Mouse (Mus musculus) lung, postnatal 10 days (tissue): ENCODE measurements around the gene Zdhhc23.
A peak's percentile ranks its signal among the peaks of the same experiment; 100 is the strongest.

ENCODE experiments used
- DNase-seq: peaks from one replicate; pipeline ENCODE4 v3.0.0; 2021

Gene Zdhhc23

DNA sequence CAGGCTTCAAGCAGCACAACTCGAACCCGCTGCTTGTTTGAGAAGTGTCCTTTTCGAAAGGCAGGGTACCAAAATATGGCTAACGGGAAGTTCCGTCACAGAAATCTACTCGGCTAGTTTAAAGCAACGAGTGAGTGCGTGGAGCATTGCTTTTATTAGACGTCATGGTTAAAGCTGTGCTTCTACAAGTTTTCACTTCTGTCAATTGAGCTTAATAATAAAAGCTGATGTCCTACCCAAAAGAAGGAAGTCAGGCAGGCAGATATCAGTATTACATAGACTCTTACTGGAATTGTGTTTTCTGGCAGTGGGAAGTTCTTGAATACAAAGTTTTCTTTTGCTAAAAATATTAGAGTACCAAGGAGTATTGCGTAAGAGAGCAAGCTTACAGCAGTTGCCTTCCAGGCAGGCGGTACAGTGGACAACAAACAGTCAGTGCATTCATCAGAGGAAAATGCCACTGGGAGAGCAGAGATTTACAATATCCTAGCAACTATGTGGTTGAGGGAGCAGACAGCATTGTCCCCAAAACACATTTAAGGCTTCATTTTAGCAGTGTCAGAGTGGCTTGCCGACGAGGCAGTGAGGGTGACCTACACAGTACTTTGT, 13.7 kb downstream of the Zdhhc23 start:
- no peak for DNase-seq

DNA sequence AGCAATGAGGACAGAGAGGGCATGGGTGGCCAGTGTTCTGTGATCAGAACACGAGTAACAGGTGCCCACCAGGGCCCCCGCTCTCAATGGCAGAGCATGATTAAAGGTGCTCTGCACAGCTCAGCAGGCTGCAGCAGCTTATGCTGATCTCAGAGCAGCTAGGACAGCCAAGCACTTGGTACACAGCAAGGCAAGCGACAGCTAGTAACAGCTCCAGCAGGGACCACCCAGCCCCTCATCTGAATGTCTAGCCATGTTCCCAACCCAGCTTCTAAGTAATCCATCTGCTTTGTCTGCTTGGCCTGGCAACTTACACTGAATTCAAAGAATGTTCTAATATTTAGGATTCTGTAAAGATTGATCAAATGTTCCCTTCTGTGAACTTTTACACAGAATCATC, 15.8 kb downstream of the Zdhhc23 start:
- no peak for DNase-seq

DNA sequence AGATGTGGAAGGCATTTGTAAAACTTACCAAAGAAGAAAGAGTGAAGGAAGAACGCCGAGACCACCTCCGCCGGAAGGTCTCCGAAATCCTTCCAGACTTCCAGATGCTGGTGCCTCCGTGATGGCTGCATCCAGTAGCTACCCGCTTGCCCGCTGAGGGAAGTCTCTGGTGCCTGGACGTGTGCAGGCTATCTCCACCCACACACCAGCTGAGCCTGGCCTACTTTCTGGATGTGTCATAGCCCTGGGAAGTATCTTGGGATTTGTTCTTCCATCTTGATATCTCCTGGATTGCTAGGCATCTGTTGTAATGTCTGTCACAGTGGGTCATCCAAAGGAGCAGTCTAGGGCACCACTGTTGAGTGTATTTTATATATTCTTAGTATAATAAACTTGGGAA, 16.3 kb downstream of the Zdhhc23 start:
- DNase-seq = no peak

DNA sequence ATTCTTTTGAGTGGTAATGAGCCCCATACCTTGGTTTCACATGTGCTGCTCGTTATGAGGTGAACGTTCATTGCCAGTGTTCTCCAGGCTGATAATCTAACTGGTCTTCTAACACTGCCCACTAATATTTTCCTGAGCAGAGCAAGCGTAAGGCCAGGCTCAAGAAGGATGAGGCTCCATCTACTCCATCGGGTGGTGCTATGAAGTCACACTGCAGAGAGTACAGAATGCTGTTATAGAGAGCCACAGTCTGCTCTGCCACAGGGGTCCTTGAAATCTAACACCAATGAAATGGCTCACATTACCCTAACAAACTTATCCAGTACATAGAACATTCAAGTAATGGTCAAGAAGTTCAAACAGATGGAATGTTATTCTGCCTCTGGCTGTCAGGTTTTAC, 21.6 kb downstream of the Zdhhc23 start:
- no peak for DNase-seq

DNA sequence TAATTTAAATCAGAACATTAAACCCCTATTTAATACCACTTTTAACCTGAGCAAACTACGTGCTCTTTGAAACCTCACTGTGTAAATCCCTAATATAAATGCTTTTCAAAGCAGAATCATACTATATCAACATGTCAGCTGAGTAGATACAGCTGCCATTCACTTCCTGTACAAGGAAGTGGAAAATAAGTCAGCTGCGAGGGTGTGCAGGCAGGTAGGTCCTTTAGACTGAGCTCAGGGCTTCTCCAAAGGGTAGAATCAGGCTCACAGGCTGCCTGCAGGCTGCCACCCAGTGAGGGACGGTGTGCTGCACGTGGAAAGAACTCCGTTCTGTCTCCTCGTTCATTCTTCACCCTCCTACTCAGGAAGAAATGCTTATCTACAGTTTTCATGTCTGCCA, 24.7 kb downstream of the Zdhhc23 start:
- DNase-seq = no peak

DNA sequence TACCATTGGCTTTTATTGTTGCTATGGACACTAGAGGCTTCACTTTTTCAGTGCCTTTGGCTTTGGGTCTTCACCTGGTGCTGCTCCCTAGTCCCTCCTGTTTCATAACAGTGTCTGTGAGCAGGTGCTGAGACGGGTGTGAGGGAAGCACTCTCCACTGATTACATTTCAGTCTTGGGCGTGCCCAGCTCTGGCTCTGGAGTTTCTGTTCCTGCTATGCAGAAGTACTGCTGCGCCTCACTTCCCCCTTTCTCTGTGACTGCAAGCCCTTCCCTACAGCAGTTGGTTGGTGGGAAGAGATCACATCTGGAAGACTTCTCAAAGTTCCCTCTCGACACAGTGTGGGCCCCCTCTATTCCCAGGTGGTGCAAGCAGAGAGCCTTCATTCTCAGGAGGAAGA, 28.0 kb downstream of the Zdhhc23 start:
- DNase-seq = peak; percentile 29

DNA sequence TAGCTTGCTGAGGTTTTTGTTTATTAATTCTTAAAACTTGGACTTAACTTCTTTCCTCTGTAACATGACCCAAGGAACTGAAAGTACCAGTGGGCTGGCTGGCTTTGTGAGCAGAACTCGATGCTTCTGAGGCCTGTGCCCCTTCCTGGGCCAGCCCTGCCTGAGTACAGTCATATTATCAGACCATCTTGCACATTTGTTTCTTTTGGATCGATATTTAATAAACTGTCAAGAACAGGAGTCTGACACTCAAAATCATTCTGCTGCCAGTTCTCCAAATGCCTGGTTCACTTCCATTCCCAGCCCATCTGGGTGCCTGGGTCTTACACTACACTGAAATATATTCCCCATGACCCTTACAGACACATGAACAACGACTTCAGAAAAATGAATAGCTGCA, 33.7 kb downstream of the Zdhhc23 start:
- DNase-seq = peak; percentile 19

DNA sequence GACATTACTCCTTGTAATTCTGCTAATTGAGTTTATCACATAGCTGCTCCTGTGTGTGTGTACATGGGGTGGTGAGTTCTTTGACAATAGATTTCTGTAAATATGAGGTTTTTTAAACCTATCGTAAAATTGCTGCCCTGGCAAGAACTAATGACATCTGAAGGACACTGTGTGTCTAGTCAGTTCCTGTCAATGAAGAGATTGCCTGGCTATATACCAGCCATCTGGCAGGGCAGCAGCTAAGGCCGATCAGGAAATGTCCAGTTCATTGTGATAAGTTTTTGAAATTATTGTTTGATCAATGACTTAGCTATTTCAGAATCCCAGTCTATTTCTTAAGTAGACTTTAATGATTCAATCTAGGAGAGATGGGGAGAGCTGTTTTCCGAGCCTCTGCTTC, 34.2 kb downstream of the Zdhhc23 start:
- no peak for DNase-seq

DNA sequence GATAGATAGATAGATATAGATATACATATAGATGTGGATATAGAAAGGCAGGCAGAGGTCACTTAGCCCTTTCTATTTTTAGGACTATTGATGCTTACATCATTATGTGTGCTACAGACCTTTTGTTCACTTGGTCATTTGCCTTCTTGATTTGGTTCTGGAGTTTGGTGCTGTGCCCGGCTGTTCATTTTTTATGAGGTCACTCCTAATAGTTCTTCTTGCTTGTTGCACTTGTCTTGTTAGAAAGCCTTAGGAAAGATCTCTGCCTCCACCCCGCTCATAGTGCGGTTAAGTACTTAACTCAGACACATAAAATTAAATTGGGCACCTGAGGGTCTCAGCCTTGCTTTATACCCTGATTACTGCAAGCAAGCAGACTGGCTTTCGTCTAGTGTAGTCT, 38.7 kb downstream of the Zdhhc23 start:
- no peak for DNase-seq

DNA sequence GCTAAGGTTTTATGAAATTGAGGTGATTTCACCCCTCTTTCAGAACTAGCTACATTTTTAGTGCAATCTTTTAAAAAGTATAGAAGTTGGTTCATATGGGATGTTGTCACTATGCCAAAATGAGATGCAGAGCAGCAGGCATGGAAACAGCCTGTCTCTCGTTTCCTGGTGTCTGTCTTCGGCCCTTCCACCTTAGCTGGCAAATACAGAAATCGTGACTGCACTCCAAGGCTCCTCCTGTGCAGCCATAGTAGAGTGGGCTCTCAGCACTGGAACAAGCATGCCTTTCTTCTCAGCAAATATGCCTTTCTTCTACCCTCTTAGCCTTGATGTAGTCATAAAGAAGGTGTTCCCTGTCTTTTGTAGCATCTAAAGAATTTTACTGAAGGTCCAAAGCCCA, 43.7 kb downstream of the Zdhhc23 start:
- no peak for DNase-seq

DNA sequence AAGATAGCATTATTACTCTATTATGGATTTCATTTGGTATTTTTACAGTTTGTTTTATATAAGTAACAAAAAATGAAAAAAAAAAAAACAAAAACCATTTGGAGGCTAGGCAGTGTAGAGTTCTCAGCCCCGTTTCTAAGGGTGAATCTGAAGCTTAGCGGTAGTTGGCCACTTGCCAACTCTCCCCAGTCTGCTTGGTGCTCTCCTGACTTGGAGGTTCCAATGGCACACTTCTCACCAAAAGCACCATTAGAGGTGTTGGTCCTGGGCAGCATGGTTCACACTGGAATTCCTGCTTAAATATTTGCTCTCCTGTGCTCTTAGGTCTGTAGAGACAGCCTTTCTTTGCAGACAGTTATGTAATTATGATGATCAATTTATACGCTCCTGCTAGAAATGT, 44.2 kb downstream of the Zdhhc23 start:
- no peak for DNase-seq

DNA sequence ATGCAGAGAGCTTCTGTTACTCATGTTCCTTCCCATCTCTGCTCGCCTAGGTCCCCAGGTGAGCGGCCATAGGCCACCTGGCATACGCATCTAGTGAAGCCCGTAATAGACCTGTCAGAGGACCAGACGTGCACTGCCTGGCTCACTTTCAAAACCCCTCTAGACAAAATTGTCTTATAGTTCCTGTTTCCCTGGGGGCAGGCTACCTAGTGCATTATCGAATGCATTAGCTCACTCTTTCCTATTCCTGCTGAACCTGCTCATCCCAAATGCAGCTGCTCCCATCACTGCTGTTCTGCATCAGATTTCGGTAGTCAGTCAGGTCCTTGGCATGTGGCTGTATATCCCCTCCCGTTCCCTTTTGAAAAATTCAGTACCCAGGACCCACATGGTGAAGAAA, 44.7 kb downstream of the Zdhhc23 start:
- no peak for DNase-seq

DNA sequence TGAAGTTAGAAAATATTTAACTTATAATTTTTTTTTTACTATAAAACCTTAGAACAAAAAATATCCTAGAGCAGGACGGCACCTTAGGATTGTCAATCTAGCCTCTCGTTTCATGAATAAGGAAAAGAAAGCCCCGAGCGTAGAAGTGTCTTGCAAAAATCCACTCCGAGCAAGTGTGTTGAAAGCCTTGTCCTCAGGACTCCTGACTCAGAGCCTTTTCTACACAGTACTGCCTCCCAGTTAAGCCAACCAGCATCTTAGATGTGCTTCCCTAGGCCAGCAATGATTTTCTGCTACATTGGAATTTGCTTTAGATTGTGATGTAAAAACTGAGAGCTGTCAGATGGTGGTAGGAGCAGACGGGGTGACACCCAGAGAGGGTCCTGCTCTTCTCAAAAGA, 46.5 kb downstream of the Zdhhc23 start:
- no peak for DNase-seq

DNA sequence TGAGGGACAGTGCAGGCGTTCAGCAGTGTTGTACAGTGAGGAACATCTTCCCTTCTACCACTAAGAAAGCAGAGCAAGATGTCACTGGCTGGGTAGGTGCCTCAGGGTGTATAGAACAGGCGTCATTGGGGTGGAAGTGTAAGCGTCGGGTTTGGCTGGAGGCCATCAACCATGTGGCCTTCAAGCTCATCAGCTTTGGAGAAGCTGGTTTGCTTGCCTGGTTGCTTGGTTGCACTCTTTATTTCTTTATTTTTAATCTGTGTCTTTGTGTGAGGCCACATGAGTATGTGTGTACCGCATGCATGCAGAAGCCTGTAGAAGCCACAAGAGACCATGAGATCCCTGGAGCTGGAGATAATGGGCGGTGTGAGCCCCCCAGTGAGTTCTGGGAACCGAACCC, 47.3 kb downstream of the Zdhhc23 start:
- no peak for DNase-seq

DNA sequence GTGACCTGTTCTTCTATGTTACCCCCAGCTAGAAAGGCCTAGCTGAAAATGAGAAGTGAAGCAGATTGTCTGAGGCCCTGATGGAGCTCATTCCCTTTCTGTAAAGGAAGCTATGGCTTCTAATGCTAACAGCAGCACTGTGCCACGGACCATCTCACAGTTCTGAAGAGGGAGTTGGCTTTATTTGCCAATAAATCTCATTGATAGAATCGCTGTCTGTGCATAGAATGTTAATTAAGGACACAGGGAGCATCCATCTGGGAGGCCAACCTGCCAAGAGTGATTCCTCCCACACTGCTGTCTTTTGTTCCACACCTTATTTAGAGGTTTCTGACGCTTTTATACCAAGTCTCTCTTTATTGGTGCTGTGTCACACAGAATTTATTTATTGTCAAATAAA, 48.1 kb downstream of the Zdhhc23 start:
- DNase-seq = no peak

DNA sequence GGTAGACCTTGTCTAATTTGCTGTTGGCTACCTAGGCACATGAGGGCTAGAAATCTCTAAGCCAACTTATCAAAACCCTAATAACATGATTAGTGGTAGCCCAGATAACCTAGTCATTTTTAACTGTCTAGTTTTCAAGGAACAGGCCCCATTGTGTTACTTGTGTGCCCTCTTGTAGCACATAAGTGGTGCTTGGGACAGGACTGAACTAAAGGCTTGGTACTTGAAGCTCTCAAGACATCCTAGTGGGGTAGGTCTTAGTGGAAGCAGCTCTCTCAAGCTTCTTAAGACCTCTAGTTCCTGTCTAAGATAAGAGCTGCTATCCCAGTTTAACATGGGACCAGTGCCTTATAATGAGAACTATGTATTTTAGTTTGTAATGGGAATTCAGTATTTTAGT, 49.0 kb downstream of the Zdhhc23 start:
- no peak for DNase-seq

DNA sequence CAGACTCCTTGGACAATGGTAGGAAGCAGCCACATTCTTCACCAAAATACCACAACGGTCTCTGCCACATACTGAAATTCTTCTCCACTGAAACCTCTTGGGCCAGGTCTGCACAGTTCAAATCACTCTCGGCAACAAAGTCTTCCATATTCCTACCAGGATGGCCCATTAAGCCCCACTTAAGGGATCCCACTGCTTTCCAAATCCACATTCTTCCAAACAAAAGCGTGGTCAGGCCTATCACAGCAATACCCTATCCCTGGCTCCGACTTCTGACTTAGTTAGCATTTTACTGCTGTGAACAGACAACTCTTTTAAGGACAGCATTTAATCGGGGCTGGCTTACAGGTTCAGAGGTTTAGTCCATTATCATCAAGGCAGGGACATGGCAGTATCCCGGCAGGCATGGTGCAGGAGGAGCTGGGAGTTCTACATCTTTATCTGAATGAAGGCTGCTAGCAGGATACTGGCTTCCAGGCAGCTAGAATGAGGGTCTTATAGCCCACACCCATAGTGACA, 53.2 kb downstream of the Zdhhc23 start, which contains the start of gene Qtrt2:
Gene Qtrt2, minus strand, starts transcription at position 469 of the 519 bp plus-strand sequence.
- no peak for DNase-seq

DNA sequence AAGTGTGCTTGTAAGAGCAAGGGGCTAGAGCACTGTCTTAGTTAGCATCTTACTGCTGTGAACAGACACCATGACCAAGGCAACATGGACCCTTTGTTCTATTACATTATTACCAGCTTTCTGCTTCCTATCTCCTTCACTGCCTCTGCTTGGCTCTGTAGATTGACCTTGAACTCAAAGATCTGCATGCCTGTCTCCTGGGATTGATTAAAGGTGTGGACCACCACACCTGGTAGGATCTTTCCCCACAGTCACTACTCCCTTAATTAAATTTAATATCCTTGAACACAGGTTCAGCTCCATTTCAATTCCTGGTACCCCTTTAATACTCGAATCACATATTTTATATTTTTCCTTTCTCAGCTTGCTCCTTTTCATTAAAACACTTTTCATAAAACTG, 53.7 kb downstream of the Zdhhc23 start:
- no peak for DNase-seq

DNA sequence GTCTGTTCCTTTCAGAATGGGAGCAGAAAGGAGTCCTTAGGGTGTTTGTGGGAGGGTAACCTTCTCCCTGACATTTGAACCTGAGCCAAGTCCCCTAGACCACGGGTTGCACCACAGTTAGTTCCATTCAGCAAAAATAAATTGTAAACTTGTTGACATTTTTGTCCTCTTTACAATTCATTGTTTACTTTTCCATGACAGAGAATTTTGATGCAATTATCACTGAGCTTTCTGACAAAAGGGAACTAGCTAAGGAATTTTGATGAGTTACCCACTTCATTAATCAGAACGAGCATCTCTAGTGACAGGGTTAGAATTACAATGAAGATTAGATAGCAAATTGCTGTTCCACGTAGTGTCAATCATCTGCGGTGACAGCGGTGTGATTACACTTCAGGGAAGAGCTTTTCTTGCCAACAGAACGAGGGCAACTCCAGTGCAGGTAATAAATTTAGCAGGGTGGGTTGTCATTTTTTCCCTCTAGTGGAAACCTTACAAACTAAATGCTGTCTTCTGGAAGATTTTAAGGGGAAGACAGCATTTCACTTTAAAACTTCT, 54.5 kb downstream of the Zdhhc23 start:
- DNase-seq = no peak

DNA sequence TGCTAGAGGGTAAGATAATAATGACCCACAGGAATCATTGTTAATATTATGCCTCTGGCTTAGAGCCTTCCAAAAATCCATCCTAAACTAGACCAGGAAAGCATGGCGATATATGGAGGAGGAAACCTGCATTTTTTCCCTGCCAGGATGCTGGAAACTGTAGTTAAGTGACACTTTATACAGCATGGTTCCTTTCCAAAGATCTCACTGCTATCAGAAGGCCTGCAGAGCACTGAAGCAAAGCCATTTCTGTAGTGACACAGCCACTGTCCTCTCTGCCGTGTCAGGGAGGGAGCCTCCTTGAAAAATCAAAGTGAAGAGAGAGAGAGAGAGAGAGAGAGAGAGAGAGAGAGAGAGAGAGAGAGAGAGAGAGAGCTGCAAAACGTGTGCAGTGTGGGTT, 57.0 kb downstream of the Zdhhc23 start:
- no peak for DNase-seq

DNA sequence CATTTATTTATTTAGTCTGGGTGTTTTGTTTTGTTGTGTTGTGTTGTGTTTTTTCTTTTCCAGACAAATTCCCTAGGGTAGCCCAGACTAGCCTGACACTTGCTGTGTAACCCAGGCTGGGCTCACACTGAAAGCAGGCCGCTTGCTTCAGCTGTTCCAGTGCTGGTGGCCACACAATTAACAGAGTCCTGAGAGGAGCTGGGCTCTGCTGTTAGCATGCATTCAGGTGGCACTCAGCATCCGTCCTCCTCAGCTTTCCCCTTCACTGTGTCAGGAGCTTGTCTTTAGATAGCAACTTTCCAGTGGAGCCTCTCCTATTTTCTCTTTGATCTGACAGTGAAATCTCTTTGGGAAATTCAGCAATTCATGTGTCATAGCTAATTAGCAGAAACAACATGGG, 57.6 kb downstream of the Zdhhc23 start:
- no peak for DNase-seq

DNA sequence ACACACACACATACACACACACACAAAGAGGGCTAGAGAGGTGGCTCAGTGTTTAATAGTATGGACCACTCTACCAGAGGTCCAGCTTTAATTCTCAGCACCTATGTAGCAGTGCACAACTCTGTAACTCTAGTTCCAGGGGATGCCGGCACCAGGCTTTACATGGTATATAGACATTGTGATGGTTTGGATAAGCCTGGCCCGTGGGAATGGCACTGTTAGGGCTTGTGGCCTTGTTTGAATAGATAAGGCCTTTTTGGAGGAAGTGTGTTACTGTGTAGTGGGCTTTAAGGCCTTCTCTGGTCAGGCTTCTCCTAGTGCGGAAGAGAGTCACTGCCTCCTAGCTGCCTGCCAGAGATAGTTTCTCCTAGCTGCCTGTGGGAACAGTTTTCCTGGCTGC, 60.7 kb downstream of the Zdhhc23 start:
- DNase-seq = no peak
